18 mouse cellular contexts compared by ENCODE assay signal in the genomic region with DNA sequence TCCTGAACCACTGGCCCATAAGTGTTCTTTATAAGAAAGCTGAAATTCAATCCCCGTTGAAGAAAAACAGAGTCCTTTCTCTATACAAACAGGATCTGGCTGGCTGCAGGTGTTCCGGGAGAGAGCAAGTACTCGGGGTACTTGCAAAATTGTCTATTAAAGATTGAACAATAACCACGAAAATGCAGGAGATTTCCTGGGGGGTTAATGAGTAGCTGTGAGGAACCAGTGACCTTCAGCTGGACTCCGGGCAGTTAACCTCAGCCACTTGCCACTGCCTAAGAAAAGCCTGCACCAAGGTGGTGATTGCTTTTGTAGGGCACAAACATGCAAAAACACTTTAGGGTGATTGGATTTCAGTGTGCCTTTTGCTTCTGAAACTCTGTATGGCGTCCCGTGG.
DNase-seq lines count a peak whose midpoint lies in the region; ATAC-seq and TF ChIP-seq lines count a peak whose summit lies in the region.
"Had no signal": no experiment of that assay in that cellular context is flagged by ENCODE, and none has a peak within 500 bp of the region (broad histone marks: within the 10 kb centered on the region; RNA-seq: fewer than 3 reads in every experiment).

No protein-coding gene starts in this region.

- no peak for TF ChIP-seq CTCF in kidney, adult 2 months (conservative IDR thresholded peaks at IDR 0.05; ENCODE audit: insufficient read depth, insufficient read length, low read depth, low read length)

- H3K27me3 ChIP-seq in forebrain, embryonic 14.5 days (replicated peaks; ENCODE audit: control insufficient read depth, insufficient read depth, low read length): no peaks in the 10 kb centered on the region
- no peaks in the 10 kb centered on the region for H3K27me3 ChIP-seq in forebrain, embryonic 16.5 days (replicated peaks; ENCODE audit: control insufficient read depth, insufficient read depth, low read length)
- H3K27me3 ChIP-seq in kidney, adult 2 months (replicated peaks; ENCODE audit: control insufficient read depth, insufficient read depth, low read length): no peaks in the 10 kb centered on the region
- H3K27me3 ChIP-seq: embryonic facial prominence, embryonic 15.5 days; heart, embryonic 15.5 days; liver, embryonic 13.5 days; midbrain, embryonic 13.5 days had no signal

- H3K4me1 ChIP-seq in forebrain, embryonic 14.5 days (ENCODE audit: control insufficient read depth, insufficient read depth, low read length): no peaks in the 10 kb centered on the region
- no peaks in the 10 kb centered on the region for H3K4me1 ChIP-seq in forebrain, embryonic 16.5 days (replicated peaks; ENCODE audit: control insufficient read depth, insufficient read depth, low read length)
- H3K4me1 ChIP-seq in kidney, adult 2 months (ENCODE audit: control insufficient read depth, insufficient read depth, low read length): peaks cover 23% of the 10 kb centered on the region
- H3K4me1 ChIP-seq: embryonic facial prominence, embryonic 15.5 days; heart, embryonic 15.5 days; liver, embryonic 13.5 days; midbrain, embryonic 13.5 days had no signal

- H3K4me2 ChIP-seq in forebrain, embryonic 14.5 days (ENCODE audit: low read length): no peak overlapping the region
- H3K4me2 ChIP-seq in forebrain, embryonic 16.5 days (ENCODE audit: low read length): no peak overlapping the region
- H3K4me2 ChIP-seq: embryonic facial prominence, embryonic 15.5 days; heart, embryonic 15.5 days; liver, embryonic 13.5 days; midbrain, embryonic 13.5 days had no signal

- no peak for TF ChIP-seq POLR2A in kidney, adult 2 months (IDR thresholded peaks at IDR 0.05; ENCODE audit: low read depth, low read length)

- no peak overlapping the region for H3K9ac ChIP-seq in forebrain, embryonic 14.5 days (ENCODE audit: low read length)
- H3K9ac ChIP-seq in forebrain, embryonic 16.5 days (replicated peaks; ENCODE audit: low read depth, low read length): no peak overlapping the region
- H3K9ac ChIP-seq: embryonic facial prominence, embryonic 15.5 days; heart, embryonic 15.5 days; liver, embryonic 13.5 days; midbrain, embryonic 13.5 days had no signal

- H3K27ac ChIP-seq in forebrain, embryonic 14.5 days (ENCODE audit: low read depth, low read length): no peak overlapping the region
- H3K27ac ChIP-seq in forebrain, embryonic 16.5 days (ENCODE audit: low read length): no peak overlapping the region
- H3K27ac ChIP-seq in kidney, adult 2 months (ENCODE audit: insufficient read depth, low read depth, low read length): peak overlapping the region; percentile 99
- H3K27ac ChIP-seq: embryonic facial prominence, embryonic 15.5 days; heart, embryonic 15.5 days; hindbrain, postnatal 0 days; liver, embryonic 13.5 days; midbrain, embryonic 13.5 days had no signal

- DNase-seq in forebrain, embryonic 14.5 days (ENCODE audit: low spot score): peak; percentile 1
- DNase-seq in kidney, adult 2 months: peak; percentile 95
- peak; percentile 82 for DNase-seq in kidney, postnatal 14 days
- no peak for DNase-seq in right cerebral cortex, adult 18-20 months
- DNase-seq in right cerebral cortex, postnatal 25 days: no peak
- DNase-seq in lung, postnatal 36 days: no peak
- DNase-seq: adrenal gland, adult 8-10 months; cerebellum, adult 11 months; cerebellum, postnatal 25 days; gastrocnemius, postnatal 36 days; liver, embryonic 13.5 days; spleen, adult 18-20 months; thymus, postnatal 14 days had no signal

- WGBS in forebrain, embryonic 14.5 days: 25% methylated on average over 7 of the region's 7 CpGs
- WGBS in forebrain, embryonic 16.5 days: 26% methylated on average over 7 of the region's 7 CpGs
- 24% methylated on average over 7 of the region's 7 CpGs for WGBS in kidney, adult 2 months

- no peaks in the 10 kb centered on the region for H3K36me3 ChIP-seq in forebrain, embryonic 14.5 days (ENCODE audit: control insufficient read depth, insufficient read depth, low read length)
- H3K36me3 ChIP-seq in forebrain, embryonic 16.5 days (ENCODE audit: control insufficient read depth, insufficient read depth): no peaks in the 10 kb centered on the region
- no peaks in the 10 kb centered on the region for H3K36me3 ChIP-seq in kidney, adult 2 months (ENCODE audit: control insufficient read depth, insufficient read depth, low read length)
- H3K36me3 ChIP-seq: embryonic facial prominence, embryonic 15.5 days; heart, embryonic 15.5 days; liver, embryonic 13.5 days; midbrain, embryonic 13.5 days had no signal

- H3K9me3 ChIP-seq in forebrain, embryonic 14.5 days (replicated peaks; ENCODE audit: control insufficient read depth, low read length): no peaks in the 10 kb centered on the region
- no peaks in the 10 kb centered on the region for H3K9me3 ChIP-seq in forebrain, embryonic 16.5 days (ENCODE audit: control insufficient read depth, low read length)
- H3K9me3 ChIP-seq: embryonic facial prominence, embryonic 15.5 days; heart, embryonic 15.5 days; liver, embryonic 13.5 days; midbrain, embryonic 13.5 days had no signal

- no peak overlapping the region for H3K4me3 ChIP-seq in forebrain, embryonic 14.5 days (ENCODE audit: low read depth, low read length)
- H3K4me3 ChIP-seq in forebrain, embryonic 16.5 days (replicated peaks; ENCODE audit: low read length): no peak overlapping the region
- H3K4me3 ChIP-seq in kidney, adult 2 months (ENCODE audit: insufficient read depth, low read depth, low read length): no peak overlapping the region
- H3K4me3 ChIP-seq: embryonic facial prominence, embryonic 15.5 days; heart, embryonic 15.5 days; liver, embryonic 13.5 days; midbrain, embryonic 13.5 days had no signal

- ATAC-seq in forebrain, embryonic 14.5 days: no peak
- ATAC-seq in forebrain, embryonic 16.5 days: no peak
- ATAC-seq: hindbrain, postnatal 0 days; midbrain, embryonic 13.5 days had no signal

Comparison
In these comparisons a context has a peak if more than half of its experiments do, and no peak if none do; other contexts are left out.
1. DNase-seq: peak in forebrain, embryonic 14.5 days (single experiment), kidney, adult 2 months (single experiment) and kidney, postnatal 14 days (single experiment); none in right cerebral cortex, adult 18-20 months (single experiment), right cerebral cortex, postnatal 25 days (single experiment) and lung, postnatal 36 days (single experiment).